Comparison of ENCODE assay signal across 8 mouse cellular contexts in genomic region chrX:38565176-38565542, GRCm38 (mm10). TPM values are rescaled to one million over a fixed set of nuclear protein-coding genes. Genes with fewer than 3 reads are reported as not detected.
A peak's percentile ranks its signal among the peaks of the same experiment; 100 is the strongest.
DNase-seq lines count a peak whose midpoint lies in the region; ATAC-seq and TF ChIP-seq lines count a peak whose summit lies in the region.

No protein-coding gene starts in this region.

- H3K4me2 ChIP-seq in heart, embryonic 14.5 days (ENCODE audit: low read length): peak overlapping the region; percentile 72
- H3K4me2 ChIP-seq in forebrain, embryonic 16.5 days (ENCODE audit: low read length): peak overlapping the region; percentile 47
- H3K4me2 ChIP-seq in liver, postnatal 0 days (ENCODE audit: low read depth, low read length): peak overlapping the region; percentile 80

- TF ChIP-seq EP300 in ES-Bruce4 (IDR thresholded peaks at IDR 0.05; ENCODE audit: insufficient read depth, low read depth, low read length): no peak
- TF ChIP-seq EP300 in liver, postnatal 0 days (IDR thresholded peaks at IDR 0.05; ENCODE audit: low read depth): no peak

- no peak for DNase-seq in heart, adult 9 months (ENCODE audit: low spot score in 2 of 2)
- DNase-seq in liver, postnatal 0 days: no peak
- DNase-seq in adrenal gland, postnatal 14 days: no peak
- DNase-seq in gastrocnemius, postnatal 36 days: no peak
- no peak for DNase-seq in urinary bladder, adult 2 months (ENCODE audit: low spot score)

- no peak for ATAC-seq in heart, embryonic 14.5 days (ENCODE audit: insufficient number of reproducible peaks, insufficient read depth, low FRiP score, low read depth)
- ATAC-seq in forebrain, embryonic 16.5 days: no peak
- 0 out of 2 replicates have a peak, but pooled peaks have one; percentile 2 for ATAC-seq in liver, postnatal 0 days

- H3K27ac ChIP-seq in heart, embryonic 14.5 days (replicated peaks in 1 of 2; ENCODE audit: control insufficient read depth in 1 of 2, insufficient read depth in 1 of 2, low read depth in 2 of 2, low read length in 2 of 2): peak overlapping the region; percentile 93
- peak overlapping the region; percentile 99 for H3K27ac ChIP-seq in ES-Bruce4 (ENCODE audit: insufficient read depth, low read length)
- peak overlapping the region; percentile 33; the same call in 1 of the 2 replicates for H3K27ac ChIP-seq in forebrain, embryonic 16.5 days (ENCODE audit: low read length)
- peak overlapping the region; percentile 98 for H3K27ac ChIP-seq in liver, postnatal 0 days (ENCODE audit: low read depth)

- no peak for TF ChIP-seq POLR2A in ES-Bruce4 (IDR thresholded peaks at IDR 0.05; ENCODE audit: insufficient read depth, low read length)

- peak overlapping the region; percentile 78 for H3K9ac ChIP-seq in heart, embryonic 14.5 days (ENCODE audit: low read length)
- peak overlapping the region; percentile 97 for H3K9ac ChIP-seq in ES-Bruce4 (ENCODE audit: low read depth, poor library complexity, severe bottlenecking)
- H3K9ac ChIP-seq in forebrain, embryonic 16.5 days (replicated peaks; ENCODE audit: low read depth, low read length): peak overlapping the region; percentile 69
- peak overlapping the region; percentile 75 for H3K9ac ChIP-seq in liver, postnatal 0 days (replicated peaks)

- peaks cover 9% of the 10 kb centered on the region for H3K36me3 ChIP-seq in heart, embryonic 14.5 days (ENCODE audit: control insufficient read depth, insufficient read depth, low read length)
- H3K36me3 ChIP-seq in ES-Bruce4 (ENCODE audit: control insufficient read depth, insufficient read depth, low read length, poor library complexity, severe bottlenecking): peaks cover 39% of the 10 kb centered on the region
- no peaks in the 10 kb centered on the region for H3K36me3 ChIP-seq in forebrain, embryonic 16.5 days (ENCODE audit: control insufficient read depth, insufficient read depth)
- H3K36me3 ChIP-seq in liver, postnatal 0 days (replicated peaks; ENCODE audit: insufficient read depth, low read length): peaks cover 3% of the 10 kb centered on the region; the same call in 1 of the 2 replicates

- peaks cover 0 to 3% of the 10 kb centered on the region in 2 experiments; a peak in 1 of 4 replicates for H3K4me1 ChIP-seq in heart, embryonic 14.5 days (ENCODE audit: control insufficient read depth in 2 of 2, insufficient read depth in 2 of 2, low read length in 2 of 2)
- H3K4me1 ChIP-seq in ES-Bruce4 (ENCODE audit: control insufficient read depth, insufficient read depth, low read length): no peaks in the 10 kb centered on the region
- H3K4me1 ChIP-seq in forebrain, embryonic 16.5 days (replicated peaks; ENCODE audit: control insufficient read depth, insufficient read depth, low read length): peaks cover 6% of the 10 kb centered on the region; the same call in 1 of the 2 replicates
- H3K4me1 ChIP-seq in liver, postnatal 0 days (ENCODE audit: insufficient read depth): no peaks in the 10 kb centered on the region

- no peaks in the 10 kb centered on the region for H3K9me3 ChIP-seq in heart, embryonic 14.5 days (ENCODE audit: control insufficient read depth, low read length)
- H3K9me3 ChIP-seq in ES-Bruce4 (replicated peaks; ENCODE audit: control insufficient read depth, insufficient read depth, low read length, poor library complexity, severe bottlenecking): no peaks in the 10 kb centered on the region
- H3K9me3 ChIP-seq in forebrain, embryonic 16.5 days (ENCODE audit: control insufficient read depth, low read length): no peaks in the 10 kb centered on the region
- H3K9me3 ChIP-seq in liver, postnatal 0 days (ENCODE audit: low read length): no peaks in the 10 kb centered on the region

- intact Hi-C loops in gastrocnemius, postnatal 36 days (cut with DNase I): no loop called here

- no peak for TF ChIP-seq CTCF in ES-Bruce4 (IDR thresholded peaks at IDR 0.05; ENCODE audit: low read depth, low read length)
- no peak for TF ChIP-seq CTCF in liver, postnatal 0 days (IDR thresholded peaks at IDR 0.05; ENCODE audit: low read depth)

- H3K27me3 ChIP-seq in heart, embryonic 14.5 days (ENCODE audit: control insufficient read depth, insufficient read depth, low read length): no peaks in the 10 kb centered on the region
- no peaks in the 10 kb centered on the region for H3K27me3 ChIP-seq in ES-Bruce4 (ENCODE audit: control insufficient read depth, insufficient read depth, low read length, poor library complexity, severe bottlenecking)
- no peaks in the 10 kb centered on the region for H3K27me3 ChIP-seq in forebrain, embryonic 16.5 days (replicated peaks; ENCODE audit: control insufficient read depth, insufficient read depth, low read length)
- no peaks in the 10 kb centered on the region for H3K27me3 ChIP-seq in liver, postnatal 0 days (ENCODE audit: insufficient read depth, low read length)

- 13% methylated on average over 8 of the region's 8 CpGs for WGBS in heart, embryonic 14.5 days
- WGBS in forebrain, embryonic 16.5 days: 13% methylated on average over 8 of the region's 8 CpGs
- WGBS in liver, postnatal 0 days (ENCODE audit: insufficient replicate concordance): 10% methylated on average over 7 of the region's 8 CpGs

- peak overlapping the region; percentile 53 to 54 for H3K4me3 ChIP-seq in heart, embryonic 14.5 days (ENCODE audit: control insufficient read depth in 1 of 2, insufficient read depth in 1 of 2, low read depth in 1 of 2, low read length in 2 of 2)
- peak overlapping the region; percentile 99 for H3K4me3 ChIP-seq in ES-Bruce4 (ENCODE audit: low read depth, low read length)
- H3K4me3 ChIP-seq in forebrain, embryonic 16.5 days (replicated peaks; ENCODE audit: low read length): peak overlapping the region; percentile 56
- H3K4me3 ChIP-seq in liver, postnatal 0 days (ENCODE audit: low read depth, low read length): peak overlapping the region; percentile 78

RNA-seq across cellular contexts. Expression of gene Cul4b, which starts 10.8 kb away (rescaled TPM):
- polyA plus RNA-seq in heart, embryonic 14.5 days (2014; fragmentation: Nextera tagmentation; extraction: Ambion mirVana): 20.5 and 21.9 TPM in 2 replicates
- polyA plus RNA-seq in ES-Bruce4 (2011; ENCODE audit: insufficient read depth, insufficient read length, low read depth, missing spikeins): 530 and 557 TPM in 2 replicates
- 17.2 and 21.6 TPM in 2 replicates for polyA plus RNA-seq in forebrain, embryonic 16.5 days (2015; fragmentation: Nextera tagmentation; extraction: Ambion mirVana)
- 6.3 and 7.2 TPM in 2 replicates for polyA plus RNA-seq in liver, postnatal 0 days (2015; fragmentation: Nextera tagmentation; extraction: Ambion mirVana)
- 33.2 and 37.2 TPM in 2 replicates for total RNA-seq in adrenal gland, postnatal 14 days (2021)
- total RNA-seq in gastrocnemius, postnatal 36 days (2021): 1 to 10 TPM; 9.1 to 9.3 TPM
- 12.4 and 14.6 TPM in 2 replicates for polyA plus RNA-seq in urinary bladder, adult 2 months (2012; rRNA removed)

RNA-seq across cellular contexts. Expression of gene Mcts1, which starts 35.2 kb away (rescaled TPM):
- polyA plus RNA-seq in heart, embryonic 14.5 days (2014; fragmentation: Nextera tagmentation; extraction: Ambion mirVana): 53.0 and 62.4 TPM in 2 replicates
- 153 and 160 TPM in 2 replicates for polyA plus RNA-seq in ES-Bruce4 (2011; ENCODE audit: insufficient read depth, insufficient read length, low read depth, missing spikeins)
- polyA plus RNA-seq in forebrain, embryonic 16.5 days (2015; fragmentation: Nextera tagmentation; extraction: Ambion mirVana): 163 and 167 TPM in 2 replicates
- polyA plus RNA-seq in liver, postnatal 0 days (2015; fragmentation: Nextera tagmentation; extraction: Ambion mirVana): 49.6 and 50.5 TPM in 2 replicates
- total RNA-seq in adrenal gland, postnatal 14 days (2021): 82.5 and 93.2 TPM in 2 replicates
- 10 to 100 TPM; 43.0 to 43.9 TPM for total RNA-seq in gastrocnemius, postnatal 36 days (2021)
- polyA plus RNA-seq in urinary bladder, adult 2 months (2012; rRNA removed): 73.7 and 89.4 TPM in 2 replicates

Comparison
In these comparisons a context has a peak if more than half of its experiments do, and no peak if none do; other contexts are left out.
1. H3K27ac ChIP-seq: peak in every context shown above with its lines; median percentile 99 in ES-Bruce4; 98 in liver, postnatal 0 days; 93 in heart, embryonic 14.5 days; 33 in forebrain, embryonic 16.5 days.
2. RNA of gene Cul4b, which starts 10.8 kb away (polyA plus RNA-seq): 530 to 557 TPM in ES-Bruce4; 20.5 to 21.9 TPM in heart, embryonic 14.5 days, 17.2 to 21.6 TPM in forebrain, embryonic 16.5 days, 12.4 to 14.6 TPM in urinary bladder, adult 2 months and 6.3 to 7.2 TPM in liver, postnatal 0 days; every median in the first group is over 10 times any median in the second.
3. Peak in every context shown above with its lines, with median percentiles within 50 percentile points of each other: H3K4me2 ChIP-seq, H3K4me3 ChIP-seq and H3K9ac ChIP-seq.